Mouse (Mus musculus): ENCODE data around the gene Traf3ip3.

GRCm38 (mm10) chr1:193191675-193192283 is 9.7 kb downstream of the Traf3ip3 start:
- TF ChIP-seq CTCF (IDR thresholded peaks at IDR 0.05; ENCODE audit: borderline replicate concordance, extremely low read depth, insufficient read depth, insufficient read length) (no peak), POLR2A (IDR thresholded peaks at IDR 0.05; ENCODE audit: borderline replicate concordance, extremely low read depth, insufficient read depth, insufficient read length, poor library complexity, severe bottlenecking) (no peak)

Data from brain, embryonic 14.5 days (tissue).